ENCODE assay signal across 10 mouse cellular contexts in the genomic region with DNA sequence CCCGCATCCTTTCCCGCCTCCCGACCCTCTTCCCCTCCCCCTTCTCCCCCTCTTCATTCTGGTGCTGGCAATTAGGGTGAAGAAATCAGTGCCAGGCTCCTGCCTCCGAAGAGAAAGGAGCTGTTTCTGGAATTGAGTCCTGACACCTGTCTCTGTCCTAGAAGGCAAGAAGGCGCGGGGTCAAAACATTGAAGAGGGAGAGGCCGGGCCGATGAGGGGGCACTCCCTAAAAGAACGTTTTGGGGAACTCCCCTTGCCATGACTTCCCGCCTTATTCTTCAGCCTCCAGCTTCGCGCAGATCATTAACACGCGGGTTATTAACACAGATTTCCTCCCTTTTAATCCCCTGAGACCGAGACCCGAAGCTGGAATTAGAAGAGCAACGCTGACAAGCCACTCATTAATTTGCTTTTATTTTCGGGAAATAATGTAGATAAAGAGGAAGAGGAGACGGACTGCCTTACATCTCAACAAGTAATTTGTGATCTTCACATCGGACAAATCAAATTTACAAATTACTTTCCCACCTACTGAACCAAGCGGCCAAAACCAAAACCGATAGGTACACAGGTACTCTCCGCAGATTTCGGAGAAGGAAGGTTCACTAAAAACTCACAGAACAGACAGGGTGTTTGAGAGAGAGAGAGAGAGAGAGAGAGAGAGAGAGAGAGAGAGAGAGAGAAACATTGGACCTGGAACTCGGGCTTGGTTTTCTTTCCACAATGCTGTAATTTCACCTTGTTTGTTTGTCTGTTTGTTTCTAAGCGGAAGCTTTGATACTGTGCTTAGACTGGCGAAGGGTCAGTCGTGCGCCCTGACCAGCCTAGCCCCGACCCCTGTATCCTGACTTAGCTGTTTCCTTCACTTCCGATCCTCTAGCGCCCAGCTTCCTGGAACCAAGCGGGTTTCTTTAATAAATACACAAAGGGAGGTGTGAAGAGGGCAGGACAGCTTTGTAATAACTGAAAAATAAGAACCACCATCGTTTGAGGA. TPM values are rescaled to one million over a fixed set of nuclear protein-coding genes. Genes with fewer than 3 reads are reported as not detected.
DNase-seq lines count a peak whose midpoint lies in the region; ATAC-seq and TF ChIP-seq lines count a peak whose summit lies in the region.
"Had no signal": no experiment of that assay in that cellular context is flagged by ENCODE, and none has a peak within 500 bp of the region (broad histone marks: within the 10 kb centered on the region; RNA-seq: fewer than 3 reads in every experiment).

No protein-coding gene starts in this region.

- no peaks in the 10 kb centered on the region for H3K36me3 ChIP-seq in heart, adult 2 months (ENCODE audit: control insufficient read depth, insufficient read depth, low read length)
- no peaks in the 10 kb centered on the region for H3K36me3 ChIP-seq in lung, embryonic 14.5 days (ENCODE audit: insufficient read depth)
- peaks cover 56% of the 10 kb centered on the region for H3K36me3 ChIP-seq in forebrain, embryonic 10.5 days (replicated peaks)
- H3K36me3 ChIP-seq in midbrain, embryonic 16.5 days (ENCODE audit: control insufficient read depth, insufficient read depth, low read length): no peaks in the 10 kb centered on the region
- H3K36me3 ChIP-seq: hindbrain, embryonic 13.5 days had no signal

- DNase-seq in heart, adult 2 months: peak; percentile 8 to 45
- DNase-seq in heart, postnatal 14 days: no peak
- DNase-seq in lung, embryonic 14.5 days: peak; percentile 24
- no peak for DNase-seq in lung, postnatal 10 days
- peak; percentile 65 for DNase-seq in forebrain, embryonic 10.5 days (ENCODE audit: extremely low spot score, low spot score)
- DNase-seq in layer of hippocampus, adult 9-11 months: no peak
- DNase-seq in lung, postnatal 36 days: no peak

- peaks cover 56% of the 10 kb centered on the region for H3K27me3 ChIP-seq in heart, adult 2 months (ENCODE audit: control insufficient read depth, insufficient read depth, low read length)
- H3K27me3 ChIP-seq in lung, embryonic 14.5 days (ENCODE audit: insufficient read depth, low read length): peaks cover 86% of the 10 kb centered on the region
- H3K27me3 ChIP-seq in forebrain, embryonic 10.5 days (ENCODE audit: poor library complexity, severe bottlenecking): peaks cover 98% of the 10 kb centered on the region
- H3K27me3 ChIP-seq in midbrain, embryonic 16.5 days (ENCODE audit: control insufficient read depth, insufficient read depth, low read depth, low read length): peaks cover 23% of the 10 kb centered on the region
- H3K27me3 ChIP-seq: CH12.LX had no signal

- TF ChIP-seq CTCF in heart, adult 2 months (IDR thresholded peaks at IDR 0.05): no peak
- no peak for TF ChIP-seq CTCF in lung, embryonic 14.5 days (IDR thresholded peaks at IDR 0.05; ENCODE audit: low read depth)

- no peak overlapping the region for H3K9ac ChIP-seq in heart, adult 2 months (ENCODE audit: low read depth, low read length)
- no peak overlapping the region for H3K9ac ChIP-seq in lung, embryonic 14.5 days
- 0 out of 2 replicates have a peak overlapping the region, but pooled peaks have one; percentile 50 for H3K9ac ChIP-seq in midbrain, embryonic 16.5 days (ENCODE audit: low read depth, low read length)
- H3K9ac ChIP-seq: hindbrain, embryonic 13.5 days had no signal

- TF ChIP-seq POLR2A in heart, adult 2 months (IDR thresholded peaks at IDR 0.05; ENCODE audit: insufficient read depth, low read depth, low read length): no peak

- H3K79me2 ChIP-seq in heart, adult 2 months (replicated peaks; ENCODE audit: control insufficient read depth, insufficient read depth, low read length): no peaks in the 10 kb centered on the region

- no peaks in the 10 kb centered on the region for H3K9me3 ChIP-seq in lung, embryonic 14.5 days (ENCODE audit: low read depth, low read length)
- no peaks in the 10 kb centered on the region for H3K9me3 ChIP-seq in forebrain, embryonic 10.5 days
- no peaks in the 10 kb centered on the region for H3K9me3 ChIP-seq in midbrain, embryonic 16.5 days (replicated peaks; ENCODE audit: control insufficient read depth, low read length, poor library complexity, severe bottlenecking)
- H3K9me3 ChIP-seq: hindbrain, embryonic 13.5 days had no signal

- H3K4me3 ChIP-seq in heart, adult 2 months: no peak overlapping the region
- H3K4me3 ChIP-seq in lung, embryonic 14.5 days (ENCODE audit: low read depth, low read length): no peak overlapping the region
- peak overlapping the region; percentile 91 for H3K4me3 ChIP-seq in forebrain, embryonic 10.5 days
- peak overlapping the region; percentile 3; the same call in 1 of the 2 replicates for H3K4me3 ChIP-seq in midbrain, embryonic 16.5 days (ENCODE audit: low read depth, low read length)
- H3K4me3 ChIP-seq: hindbrain, embryonic 13.5 days had no signal

- H3K4me1 ChIP-seq in heart, adult 2 months (ENCODE audit: control insufficient read depth, insufficient read depth, low read length): peaks cover 1% of the 10 kb centered on the region; the same call in 1 of the 2 replicates
- H3K4me1 ChIP-seq in lung, embryonic 14.5 days (ENCODE audit: insufficient read depth): no peaks in the 10 kb centered on the region
- H3K4me1 ChIP-seq in forebrain, embryonic 10.5 days: peaks cover 72% of the 10 kb centered on the region
- H3K4me1 ChIP-seq in midbrain, embryonic 16.5 days (ENCODE audit: control insufficient read depth, insufficient read depth, low read length): peaks cover 13% of the 10 kb centered on the region

- WGBS in heart, adult 2 months: 6% methylated on average over 34 of the region's 34 CpGs
- WGBS in lung, embryonic 14.5 days: 3% methylated on average over 34 of the region's 34 CpGs
- WGBS in forebrain, embryonic 10.5 days: 5% methylated on average over 34 of the region's 34 CpGs
- 9% methylated on average over 34 of the region's 34 CpGs for WGBS in midbrain, embryonic 16.5 days

- H3K4me2 ChIP-seq in lung, embryonic 14.5 days: no peak overlapping the region
- H3K4me2 ChIP-seq in midbrain, embryonic 16.5 days (ENCODE audit: low read length): peak overlapping the region; percentile 42
- H3K4me2 ChIP-seq: hindbrain, embryonic 13.5 days had no signal

- no peak overlapping the region for H3K27ac ChIP-seq in heart, adult 2 months
- no peak overlapping the region for H3K27ac ChIP-seq in lung, embryonic 14.5 days (ENCODE audit: low read depth)
- H3K27ac ChIP-seq in forebrain, embryonic 10.5 days: peak overlapping the region; percentile 99
- H3K27ac ChIP-seq in midbrain, embryonic 16.5 days (ENCODE audit: low read length): peak overlapping the region; percentile 72; the same call in 1 of the 2 replicates
- H3K27ac ChIP-seq: hindbrain, embryonic 13.5 days had no signal

- no peak for TF ChIP-seq EP300 in heart, adult 2 months (IDR thresholded peaks at IDR 0.05; ENCODE audit: insufficient read depth, low read depth, low read length)

- intact Hi-C loops in heart, adult 2 months (cut with DNase I): loop anchor here (1.0 to 10.0 kb wide), 2 partner anchors 8 to 210 kb away; a partner anchor contains a TSS
- intact Hi-C loops in heart, postnatal 14 days (cut with DNase I): no loop called here

- no peak for ATAC-seq in lung, embryonic 14.5 days (ENCODE audit: insufficient read depth)
- ATAC-seq in midbrain, embryonic 16.5 days: no peak

RNA-seq across cellular contexts. Expression of a gene that starts 8.0 kb away (rescaled TPM):
- not detected for total RNA-seq in heart, adult 2 months (2021)
- polyA plus RNA-seq in heart, adult 2 months (2012; rRNA removed): 0.06 and 0.66 TPM in 2 replicates
- under 1 TPM in 1 of 2 experiments, not detected in 1; 0.10 TPM for total RNA-seq in heart, postnatal 14 days (2021)
- polyA plus RNA-seq in lung, embryonic 14.5 days (2014; fragmentation: Nextera tagmentation; extraction: Ambion mirVana): 0.38 and 0.39 TPM in 2 replicates
- 39.2 and 46.1 TPM in 2 replicates for polyA plus RNA-seq in forebrain, embryonic 10.5 days (2016; fragmentation: Nextera tagmentation; extraction: Ambion mirVana)
- polyA plus RNA-seq in midbrain, embryonic 16.5 days (2015; fragmentation: Nextera tagmentation; extraction: Ambion mirVana): 9.8 and 11.0 TPM in 2 replicates
- total RNA-seq: CH12.LX had no signal

Comparison
In these comparisons a context has a peak if more than half of its experiments do, and no peak if none do; other contexts are left out.
1. DNase-seq: peak in heart, adult 2 months (2 of 2), lung, embryonic 14.5 days (single experiment) and forebrain, embryonic 10.5 days (single experiment); none in heart, postnatal 14 days (0 of 2), lung, postnatal 10 days (single experiment), layer of hippocampus, adult 9-11 months (single experiment) and lung, postnatal 36 days (single experiment).
2. H3K27ac ChIP-seq: peak in forebrain, embryonic 10.5 days (single experiment) and midbrain, embryonic 16.5 days (single experiment); none in heart, adult 2 months (single experiment) and lung, embryonic 14.5 days (single experiment).
3. H3K4me3 ChIP-seq: peak in forebrain, embryonic 10.5 days (single experiment) and midbrain, embryonic 16.5 days (single experiment); none in heart, adult 2 months (single experiment) and lung, embryonic 14.5 days (single experiment).